Comparison of ENCODE assay signal across 19 mouse cellular contexts in the genomic region with DNA sequence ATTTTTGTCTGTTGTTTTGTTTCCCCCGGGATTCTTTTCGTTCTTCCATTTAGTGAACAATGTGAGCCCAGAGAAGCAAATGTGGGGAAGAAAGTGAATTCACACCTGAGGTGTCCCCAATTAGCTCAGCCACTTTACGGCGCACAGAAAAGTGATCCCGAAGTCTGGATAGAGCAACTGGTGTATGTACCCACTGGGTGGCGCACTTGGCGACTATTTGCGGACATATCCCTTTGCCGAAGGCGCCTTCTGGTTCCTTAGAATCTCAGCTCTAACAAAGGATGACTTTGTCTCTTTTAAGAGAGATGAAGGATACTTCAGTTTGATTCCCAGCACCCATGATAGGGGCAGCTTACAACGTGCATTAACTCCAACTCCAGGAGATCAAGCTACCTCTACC. TPM values are rescaled to one million over a fixed set of nuclear protein-coding genes. Genes with fewer than 3 reads are reported as not detected.
DNase-seq lines count a peak whose midpoint lies in the region; ATAC-seq and TF ChIP-seq lines count a peak whose summit lies in the region.
"Had no signal": no experiment of that assay in that cellular context is flagged by ENCODE, and none has a peak within 500 bp of the region (broad histone marks: within the 10 kb centered on the region; RNA-seq: fewer than 3 reads in every experiment).

No protein-coding gene starts in this region.

- peaks cover 18% of the 10 kb centered on the region; the same call in 1 of the 2 replicates for H3K9me3 ChIP-seq in kidney, embryonic 14.5 days (ENCODE audit: control insufficient read depth, low read length)
- H3K9me3 ChIP-seq: hindbrain, embryonic 12.5 days had no signal

- peak; percentile 34 for DNase-seq in gastrocnemius, adult 2 months
- DNase-seq in gastrocnemius, adult 18-20 months (ENCODE audit: low spot score) = no peak
- DNase-seq in kidney, postnatal 4 days = peak; percentile 18 to 41
- DNase-seq in right cerebral cortex, adult 2 months (ENCODE audit: low spot score in 2 of 2) = peak; percentile 18 to 26
- DNase-seq in right cerebral cortex, postnatal 25 days = no peak
- DNase-seq in urinary bladder, postnatal 14 days (ENCODE audit: low spot score) = no peak
- DNase-seq: adrenal gland, adult 8-10 months; cerebellum, adult 11 months; lung, postnatal 36 days; retina, postnatal 1 day had no signal

- intact Hi-C loops in gastrocnemius, adult 2 months (cut with DNase I) = loop anchor here (2.0 kb wide), 1 partner anchor 50 kb away; no protein-coding TSS in a partner anchor

- H3K27me3 ChIP-seq in kidney, embryonic 14.5 days (ENCODE audit: control insufficient read depth, insufficient read depth, low read length) = no peaks in the 10 kb centered on the region
- no peaks in the 10 kb centered on the region for H3K27me3 ChIP-seq in testis, adult 2 months (ENCODE audit: control insufficient read depth, insufficient read depth, low read length)
- H3K27me3 ChIP-seq: hindbrain, embryonic 12.5 days; limb, embryonic 15.5 days; neural tube, embryonic 12.5 days had no signal

- H3K27ac ChIP-seq in gastrocnemius, adult 2 months = no peak overlapping the region
- H3K27ac ChIP-seq in kidney, embryonic 14.5 days (ENCODE audit: low read depth, low read length) = no peak overlapping the region
- H3K27ac ChIP-seq in testis, adult 2 months (ENCODE audit: control insufficient read depth, insufficient read depth, low read depth, low read length) = no peak overlapping the region
- H3K27ac ChIP-seq: hindbrain, embryonic 12.5 days; kidney, postnatal 0 days; limb, embryonic 15.5 days; midbrain, embryonic 12.5 days; neural tube, embryonic 12.5 days had no signal

- H3K4me1 ChIP-seq in kidney, embryonic 14.5 days (ENCODE audit: control insufficient read depth, insufficient read depth, low read length) = no peaks in the 10 kb centered on the region
- no peaks in the 10 kb centered on the region; the same call in 1 of the 2 replicates for H3K4me1 ChIP-seq in testis, adult 2 months (ENCODE audit: control insufficient read depth, insufficient read depth, low read length)
- H3K4me1 ChIP-seq: hindbrain, embryonic 12.5 days; limb, embryonic 15.5 days; midbrain, embryonic 12.5 days; neural tube, embryonic 12.5 days had no signal

- ATAC-seq in kidney, embryonic 14.5 days (ENCODE audit: low FRiP score, low TSS enrichment) = no peak

- WGBS in kidney, embryonic 14.5 days = 63% methylated on average over 11 of the region's 11 CpGs

- peak; percentile 56 for TF ChIP-seq CTCF in gastrocnemius, adult 2 months (IDR thresholded peaks at IDR 0.05)
- TF ChIP-seq CTCF in testis, adult 2 months (IDR thresholded peaks at IDR 0.05; ENCODE audit: control insufficient read depth, insufficient read depth, insufficient replicate concordance, low read depth, low read length) = 0 out of 2 replicates have a peak, but pooled peaks have one; percentile 11

- H3K4me3 ChIP-seq in gastrocnemius, adult 2 months = no peak overlapping the region
- no peak overlapping the region for H3K4me3 ChIP-seq in kidney, embryonic 14.5 days (ENCODE audit: low read length)
- no peak overlapping the region for H3K4me3 ChIP-seq in testis, adult 2 months (ENCODE audit: control insufficient read depth, low read depth, low read length)
- H3K4me3 ChIP-seq: hindbrain, embryonic 12.5 days; limb, embryonic 15.5 days; midbrain, embryonic 12.5 days; neural tube, embryonic 12.5 days had no signal

- no peak for TF ChIP-seq POLR2A in testis, adult 2 months (IDR thresholded peaks at IDR 0.05; ENCODE audit: control insufficient read depth, low read depth, low read length)

- H3K9ac ChIP-seq in kidney, embryonic 14.5 days (ENCODE audit: low read depth, low read length) = no peak overlapping the region
- H3K9ac ChIP-seq: hindbrain, embryonic 12.5 days; limb, embryonic 15.5 days; midbrain, embryonic 12.5 days; neural tube, embryonic 12.5 days had no signal

- H3K4me2 ChIP-seq in kidney, embryonic 14.5 days (replicated peaks; ENCODE audit: low read depth, low read length) = no peak overlapping the region
- H3K4me2 ChIP-seq: heart, embryonic 11.5 days; hindbrain, embryonic 12.5 days; limb, embryonic 15.5 days; midbrain, embryonic 12.5 days; neural tube, embryonic 12.5 days had no signal

- H3K36me3 ChIP-seq in kidney, embryonic 14.5 days (ENCODE audit: control insufficient read depth, insufficient read depth, low read length) = no peaks in the 10 kb centered on the region
- no peaks in the 10 kb centered on the region for H3K36me3 ChIP-seq in testis, adult 2 months (ENCODE audit: control insufficient read depth, insufficient read depth, low read length)
- H3K36me3 ChIP-seq: hindbrain, embryonic 12.5 days; limb, embryonic 15.5 days; midbrain, embryonic 12.5 days; neural tube, embryonic 12.5 days had no signal

RNA-seq across cellular contexts. Expression of gene Lep, which starts 32.9 kb away (rescaled TPM):
- under 1 TPM; 0.08 to 0.59 TPM for total RNA-seq in gastrocnemius, adult 2 months (2021)
- total RNA-seq in gastrocnemius, adult 18-20 months (2021) = 10 to 100 TPM in 1 of 2 experiments, under 1 TPM in 1; 0.48 to 13.2 TPM
- polyA plus RNA-seq in kidney, embryonic 14.5 days (2014; fragmentation: Nextera tagmentation; extraction: Ambion mirVana) = not detected in 2 replicates
- 0.99 and 1.0 TPM in 2 replicates for polyA plus RNA-seq in testis, adult 2 months (2012; rRNA removed)
- total RNA-seq: layer of hippocampus, postnatal 25 days had no signal
- polyA plus RNA-seq: heart, embryonic 11.5 days; hindbrain, embryonic 12.5 days; kidney, postnatal 0 days; limb, embryonic 15.5 days; midbrain, embryonic 12.5 days; neural tube, embryonic 12.5 days had no signal

Comparison
In these comparisons a context has a peak if more than half of its experiments do, and no peak if none do; other contexts are left out.
1. DNase-seq: peak in gastrocnemius, adult 2 months (single experiment), kidney, postnatal 4 days (2 of 2) and right cerebral cortex, adult 2 months (2 of 2); none in gastrocnemius, adult 18-20 months (single experiment), right cerebral cortex, postnatal 25 days (single experiment) and urinary bladder, postnatal 14 days (single experiment).